Mouse (Mus musculus): ENCODE measurements at regions not wholly inside any gene's neighbourhood (a gene's known extent, or its start where the extent isn't known, plus 50 kb on each side); places are given as distances from the start of the nearest gene placed in this dataset.

DNA sequence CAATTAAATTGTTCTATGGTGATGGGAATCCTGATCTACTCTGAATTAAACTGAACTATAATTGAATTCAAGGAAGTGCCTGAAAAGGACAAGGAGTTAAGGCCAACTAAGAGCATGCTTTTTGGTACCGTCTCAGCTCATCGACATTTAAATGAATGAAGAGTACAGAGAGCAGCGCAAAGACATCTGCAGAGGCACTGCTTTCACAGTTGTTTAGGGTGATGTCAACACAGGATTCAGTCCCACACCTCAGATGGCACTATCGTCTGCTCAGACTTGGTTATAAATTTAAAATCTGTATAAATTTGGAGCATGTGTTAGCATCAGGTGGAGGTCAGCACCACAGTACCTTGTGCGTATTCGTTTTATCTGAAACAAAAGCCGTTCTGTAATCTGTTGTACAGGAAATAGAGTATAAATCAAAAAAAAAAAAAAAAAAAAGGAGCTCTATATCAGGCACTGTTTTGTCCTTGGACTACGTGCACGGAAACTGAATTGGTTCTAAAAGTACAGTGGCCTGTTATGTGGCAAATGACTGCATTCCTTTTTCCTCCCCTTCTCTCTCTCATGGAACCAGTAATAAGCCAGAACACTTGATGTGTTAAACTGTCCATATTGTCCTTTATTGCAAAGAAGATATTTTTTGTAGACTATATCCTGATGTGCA, 187.8 kb downstream of the Wdr20rt start:
- Histone ChIP-seq H3K9ac (replicated peaks) (no peak overlapping the region), H3K4me2 (ENCODE audit: low read depth, low read length) (no peak overlapping the region), H3K36me3 (replicated peaks; ENCODE audit: insufficient read depth, low read length) (no peaks in the 10 kb centered on the region), H3K4me3 (ENCODE audit: low read depth, low read length) (no peak overlapping the region), H3K9me3 (ENCODE audit: low read length) (no peaks in the 10 kb centered on the region), H3K4me1 (ENCODE audit: insufficient read depth) (no peaks in the 10 kb centered on the region), H3K27ac (ENCODE audit: low read depth) (no peak overlapping the region), H3K27me3 (ENCODE audit: insufficient read depth, low read length) (no peaks in the 10 kb centered on the region)
- ATAC-seq (no peak), DNase-seq (no peak)
- no peak for TF ChIP-seq CTCF (IDR thresholded peaks at IDR 0.05; ENCODE audit: low read depth)
- TF ChIP-seq EP300 (IDR thresholded peaks at IDR 0.05; ENCODE audit: low read depth), result no peak
- WGBS (ENCODE audit: insufficient replicate concordance), result 77% methylated on average over 9 of the region's 9 CpGs

DNA sequence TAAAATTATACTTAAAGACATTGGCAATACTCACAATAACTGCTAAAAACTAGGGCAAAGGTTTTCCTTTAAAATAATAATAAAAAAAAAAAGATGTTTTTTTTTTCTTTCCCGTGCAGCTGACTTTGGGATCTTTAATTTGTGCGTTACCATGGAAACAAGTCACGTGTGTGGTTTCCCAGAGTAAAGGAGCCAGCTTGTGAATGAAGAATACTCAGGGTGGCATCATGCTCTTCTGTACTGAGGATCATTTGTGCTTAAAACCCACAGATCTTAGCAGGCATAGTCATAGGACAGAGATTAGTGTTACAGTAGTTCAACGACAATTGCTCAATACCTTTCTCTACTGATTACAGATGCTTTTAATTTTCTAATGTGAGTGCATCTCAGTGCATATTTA, 189.1 kb downstream of the Wdr20rt start:
- H3K27me3 ChIP-seq (ENCODE audit: insufficient read depth, low read length), result no peaks in the 10 kb centered on the region
- no peak for TF ChIP-seq CTCF (IDR thresholded peaks at IDR 0.05; ENCODE audit: low read depth)
- no peak for TF ChIP-seq EP300 (IDR thresholded peaks at IDR 0.05; ENCODE audit: low read depth)
- no peak overlapping the region for H3K4me3 ChIP-seq (ENCODE audit: low read depth, low read length)
- no peak overlapping the region for H3K27ac ChIP-seq (ENCODE audit: low read depth)
- H3K36me3 ChIP-seq (replicated peaks; ENCODE audit: insufficient read depth, low read length), result no peaks in the 10 kb centered on the region
- H3K4me2 ChIP-seq (ENCODE audit: low read depth, low read length), result no peak overlapping the region
- H3K9ac ChIP-seq (replicated peaks), result no peak overlapping the region
- no peaks in the 10 kb centered on the region for H3K9me3 ChIP-seq (ENCODE audit: low read length)
- H3K4me1 ChIP-seq (ENCODE audit: insufficient read depth), result no peaks in the 10 kb centered on the region
- no peak for ATAC-seq
- WGBS (ENCODE audit: insufficient replicate concordance), result 73% methylated on average over 4 of the region's 4 CpGs
- no peak for DNase-seq

GRCm38 (mm10) chr12:65416909-65417308, 191.6 kb downstream of the Wdr20rt start:
- no peak for ATAC-seq
- 64% methylated on average over 5 of the region's 5 CpGs for WGBS (ENCODE audit: insufficient replicate concordance)

DNA sequence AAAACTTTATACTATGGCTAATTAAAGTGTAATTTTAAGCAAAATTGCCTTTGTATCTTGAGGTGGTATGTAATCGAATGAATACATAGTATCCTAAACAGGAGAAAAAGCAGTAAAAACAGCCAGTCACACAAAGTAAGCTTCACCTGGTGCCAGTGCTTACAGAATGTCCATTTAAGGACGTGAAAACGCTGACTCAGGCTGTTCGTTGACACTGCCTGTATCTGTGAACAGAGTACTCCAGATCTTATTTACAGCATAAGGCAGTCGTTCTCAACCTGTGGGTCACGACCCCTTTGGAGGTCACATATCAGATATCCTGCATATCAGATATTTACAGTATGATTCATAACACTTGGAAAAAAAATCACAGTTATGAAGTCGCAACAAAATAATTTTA, 194.8 kb downstream of the Wdr20rt start:
- DNase-seq (no peak), ATAC-seq (no peak)
- H3K9me3 ChIP-seq (ENCODE audit: low read length), result no peaks in the 10 kb centered on the region
- H3K4me1 ChIP-seq (ENCODE audit: insufficient read depth), result no peaks in the 10 kb centered on the region
- H3K9ac ChIP-seq (replicated peaks), result no peak overlapping the region
- no peaks in the 10 kb centered on the region for H3K36me3 ChIP-seq (replicated peaks; ENCODE audit: insufficient read depth, low read length)
- TF ChIP-seq CTCF (IDR thresholded peaks at IDR 0.05; ENCODE audit: low read depth) (no peak), EP300 (IDR thresholded peaks at IDR 0.05; ENCODE audit: low read depth) (no peak)
- H3K4me2 ChIP-seq (ENCODE audit: low read depth, low read length), result no peak overlapping the region
- WGBS (ENCODE audit: insufficient replicate concordance), result 61% methylated on average over 7 of the region's 7 CpGs
- H3K27ac ChIP-seq (ENCODE audit: low read depth), result no peak overlapping the region
- H3K27me3 ChIP-seq (ENCODE audit: insufficient read depth, low read length), result no peaks in the 10 kb centered on the region
- no peak overlapping the region for H3K4me3 ChIP-seq (ENCODE audit: low read depth, low read length)

More at GRCm38 (mm10) chr12:65416909-65417308, 191.6 kb downstream of the Wdr20rt start:
- H3K4me1 ChIP-seq (ENCODE audit: insufficient read depth), result no peaks in the 10 kb centered on the region
- DNase-seq, result no peak
- H3K9ac ChIP-seq (replicated peaks), result no peak overlapping the region
- no peak overlapping the region for H3K27ac ChIP-seq (ENCODE audit: low read depth)
- no peak for TF ChIP-seq EP300 (IDR thresholded peaks at IDR 0.05; ENCODE audit: low read depth)
- TF ChIP-seq CTCF (IDR thresholded peaks at IDR 0.05; ENCODE audit: low read depth), result no peak
- no peak overlapping the region for H3K4me2 ChIP-seq (ENCODE audit: low read depth, low read length)
- H3K4me3 ChIP-seq (ENCODE audit: low read depth, low read length), result no peak overlapping the region
- H3K27me3 ChIP-seq (ENCODE audit: insufficient read depth, low read length), result no peaks in the 10 kb centered on the region
- no peaks in the 10 kb centered on the region for H3K9me3 ChIP-seq (ENCODE audit: low read length)
- no peaks in the 10 kb centered on the region for H3K36me3 ChIP-seq (replicated peaks; ENCODE audit: insufficient read depth, low read length)

DNA sequence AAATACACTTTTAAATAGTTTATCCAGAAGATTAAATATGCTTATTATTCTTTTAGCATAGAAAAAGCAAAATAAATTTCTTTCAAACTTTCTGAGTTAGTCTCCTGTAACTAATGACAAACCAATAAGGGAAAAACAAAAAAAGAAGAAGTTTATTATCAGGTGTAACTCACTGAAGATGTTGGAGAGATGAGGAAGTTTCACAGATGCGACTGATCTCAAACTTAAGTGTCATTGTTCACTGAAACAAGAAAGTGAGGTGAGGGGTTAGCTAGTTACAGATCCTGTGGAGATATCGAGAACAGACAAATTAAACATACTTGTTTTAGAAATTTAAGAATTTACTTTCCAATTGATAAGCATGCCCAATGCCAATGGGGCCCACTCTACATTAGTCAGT, 199.2 kb downstream of the Wdr20rt start:
- TF ChIP-seq CTCF (IDR thresholded peaks at IDR 0.05; ENCODE audit: low read depth) (no peak), EP300 (IDR thresholded peaks at IDR 0.05; ENCODE audit: low read depth) (no peak)
- no peak overlapping the region for H3K9ac ChIP-seq (replicated peaks)
- no peak for ATAC-seq

DNA sequence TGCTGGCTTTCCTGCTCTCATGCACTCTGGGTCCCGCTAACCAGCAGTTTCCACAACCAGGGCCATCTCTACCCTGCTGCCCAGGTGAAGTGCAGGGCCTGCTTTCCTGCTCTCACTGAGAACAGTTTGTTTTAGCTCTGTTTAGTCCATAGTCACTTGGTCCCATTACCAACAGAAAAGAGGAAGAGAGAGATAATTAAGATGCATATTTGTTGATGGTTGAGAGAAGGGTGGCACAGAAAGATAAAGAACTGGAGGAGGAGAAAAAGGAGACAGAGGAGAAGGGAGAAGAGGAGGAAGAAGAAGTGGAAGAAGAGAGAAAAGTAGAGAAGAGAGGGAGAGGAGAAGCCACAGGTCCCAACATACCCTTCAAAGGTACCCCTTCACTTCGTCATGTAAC, 200.1 kb downstream of the Wdr20rt start:
- Histone ChIP-seq H3K36me3 (replicated peaks; ENCODE audit: insufficient read depth, low read length) (no peaks in the 10 kb centered on the region), H3K27ac (ENCODE audit: low read depth) (no peak overlapping the region), H3K4me1 (ENCODE audit: insufficient read depth) (no peaks in the 10 kb centered on the region), H3K4me3 (ENCODE audit: low read depth, low read length) (no peak overlapping the region), H3K9ac (replicated peaks) (no peak overlapping the region), H3K9me3 (ENCODE audit: low read length) (no peaks in the 10 kb centered on the region), H3K27me3 (ENCODE audit: insufficient read depth, low read length) (no peaks in the 10 kb centered on the region), H3K4me2 (ENCODE audit: low read depth, low read length) (no peak overlapping the region)
- DNase-seq, result no peak
- TF ChIP-seq CTCF (IDR thresholded peaks at IDR 0.05; ENCODE audit: low read depth) (no peak), EP300 (IDR thresholded peaks at IDR 0.05; ENCODE audit: low read depth) (no peak)
- WGBS (ENCODE audit: insufficient replicate concordance), result 83% methylated on average over 2 of the region's 2 CpGs
- ATAC-seq, result no peak

More for the DNA sequence above, 199.2 kb downstream of the Wdr20rt start:
- H3K36me3 ChIP-seq (replicated peaks; ENCODE audit: insufficient read depth, low read length), result no peaks in the 10 kb centered on the region
- H3K27me3 ChIP-seq (ENCODE audit: insufficient read depth, low read length), result no peaks in the 10 kb centered on the region
- no peak overlapping the region for H3K4me2 ChIP-seq (ENCODE audit: low read depth, low read length)
- DNase-seq, result no peak
- no peak overlapping the region for H3K4me3 ChIP-seq (ENCODE audit: low read depth, low read length)
- no peak overlapping the region for H3K27ac ChIP-seq (ENCODE audit: low read depth)
- H3K9me3 ChIP-seq (ENCODE audit: low read length), result no peaks in the 10 kb centered on the region
- 76% methylated on average over 2 of the region's 2 CpGs for WGBS (ENCODE audit: insufficient replicate concordance)
- H3K4me1 ChIP-seq (ENCODE audit: insufficient read depth), result no peaks in the 10 kb centered on the region
